Mouse (Mus musculus): ENCODE measurements around the gene Rsph10b. TPM values are rescaled to one million over a fixed set of nuclear protein-coding genes. Genes with fewer than 3 reads are reported as not detected.
A peak's percentile ranks its signal among the peaks of the same experiment; 100 is the strongest.

Rsph10b gene
- polyA plus RNA-seq (2015; fragmentation: Nextera tagmentation; extraction: Ambion mirVana), result 3.3 and 5.7 TPM in 2 replicates

DNA sequence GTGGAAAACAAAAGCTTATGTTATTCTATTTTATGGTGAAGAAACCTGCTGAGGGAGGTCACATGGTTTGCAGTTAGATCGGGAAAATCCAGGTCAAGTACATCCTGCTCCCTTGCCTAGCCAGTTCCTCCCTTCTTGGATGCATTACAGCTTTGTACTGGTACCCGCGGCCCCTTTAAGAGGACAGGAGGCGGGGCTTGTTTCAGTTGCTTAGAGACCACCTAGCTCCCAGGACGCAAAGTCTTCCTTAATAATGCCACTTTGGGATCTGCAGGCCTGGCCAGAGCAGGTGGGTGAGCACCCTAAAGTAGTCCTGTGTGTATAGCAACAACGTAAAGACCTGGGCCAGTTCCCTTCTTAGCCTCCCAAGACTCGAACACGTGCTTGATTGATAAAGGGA is at the start of gene Rsph10b:
TSS of gene Rsph10b (plus strand) at position 205 of the 400 bp plus-strand sequence.
- Histone ChIP-seq H3K36me3 (peaks cover 41% of the 10 kb centered on the region), H3K27me3 (replicated peaks) (no peaks in the 10 kb centered on the region), H3K9ac (replicated peaks) (no peak within 1 kb of the TSS), H3K4me3 (replicated peaks) (peak within 1 kb of the TSS; percentile 11; the same call in 1 of the 2 replicates), H3K27ac (replicated peaks) (no peak within 1 kb of the TSS), H3K9me3 (replicated peaks) (no peaks in the 10 kb centered on the region), H3K4me2 (peak within 1 kb of the TSS; percentile 19), H3K4me1 (no peaks in the 10 kb centered on the region)
- WGBS, result 18% methylated on average over 8 of the region's 8 CpGs
- ATAC-seq (ENCODE audit: low FRiP score), result no peak

DNA sequence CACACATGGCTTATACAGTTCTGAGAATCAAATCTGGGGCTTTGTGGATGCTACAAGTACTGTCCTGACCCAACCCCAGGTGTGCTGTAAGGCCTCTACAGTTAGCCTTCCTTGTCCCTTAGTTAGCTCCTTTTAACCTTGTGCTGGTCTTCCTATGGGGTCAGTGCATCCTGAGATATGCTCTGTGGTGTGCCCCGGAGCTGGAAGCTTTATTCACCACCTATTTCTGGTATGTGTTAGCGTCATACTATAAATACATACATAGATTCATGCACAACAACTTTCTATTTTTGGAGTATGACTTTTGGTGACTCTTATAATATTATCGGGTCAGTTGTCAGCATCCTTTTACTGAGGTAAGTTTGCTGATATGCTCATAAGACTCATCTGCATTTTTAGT is 47.6 kb upstream of the Rsph10b start:
- Histone ChIP-seq H3K27me3 (replicated peaks) (no peaks in the 10 kb centered on the region), H3K4me2 (no peak overlapping the region), H3K9ac (replicated peaks) (no peak overlapping the region), H3K36me3 (peaks cover 91% of the 10 kb centered on the region), H3K4me1 (no peaks in the 10 kb centered on the region), H3K27ac (replicated peaks) (no peak overlapping the region), H3K4me3 (replicated peaks) (no peak overlapping the region), H3K9me3 (replicated peaks) (no peaks in the 10 kb centered on the region)
- no peak for ATAC-seq (ENCODE audit: low FRiP score)
- over 99% methylated on average over 3 of the region's 3 CpGs for WGBS

DNA sequence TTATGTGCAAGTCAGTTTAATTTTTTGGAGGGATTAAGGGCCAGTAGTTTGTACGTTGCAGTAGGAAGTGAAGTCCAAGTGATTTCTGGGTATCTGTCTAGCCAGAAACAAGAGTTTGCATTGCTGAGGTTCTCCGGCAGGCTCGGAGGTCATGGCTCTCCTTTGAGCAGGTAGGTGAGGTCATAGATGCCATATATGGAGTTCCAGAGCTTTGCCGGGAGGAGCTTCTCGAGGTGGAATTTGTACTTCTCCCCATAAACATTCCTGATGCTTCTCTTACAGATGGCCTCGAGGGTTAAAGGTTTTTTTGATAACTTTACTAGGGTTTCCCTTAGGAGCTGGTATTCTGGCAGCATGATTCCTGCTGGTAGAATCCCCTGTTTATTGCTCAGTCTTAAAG is 42.1 kb upstream of the Rsph10b start:
- Histone ChIP-seq H3K4me3 (replicated peaks) (no peak overlapping the region), H3K4me2 (no peak overlapping the region), H3K4me1 (no peaks in the 10 kb centered on the region), H3K36me3 (peaks cover 74% of the 10 kb centered on the region), H3K9me3 (replicated peaks) (no peaks in the 10 kb centered on the region), H3K27ac (replicated peaks) (no peak overlapping the region), H3K27me3 (replicated peaks) (no peaks in the 10 kb centered on the region), H3K9ac (replicated peaks) (no peak overlapping the region)
- 93% methylated on average over 6 of the region's 6 CpGs for WGBS
- no peak for ATAC-seq (ENCODE audit: low FRiP score)

DNA sequence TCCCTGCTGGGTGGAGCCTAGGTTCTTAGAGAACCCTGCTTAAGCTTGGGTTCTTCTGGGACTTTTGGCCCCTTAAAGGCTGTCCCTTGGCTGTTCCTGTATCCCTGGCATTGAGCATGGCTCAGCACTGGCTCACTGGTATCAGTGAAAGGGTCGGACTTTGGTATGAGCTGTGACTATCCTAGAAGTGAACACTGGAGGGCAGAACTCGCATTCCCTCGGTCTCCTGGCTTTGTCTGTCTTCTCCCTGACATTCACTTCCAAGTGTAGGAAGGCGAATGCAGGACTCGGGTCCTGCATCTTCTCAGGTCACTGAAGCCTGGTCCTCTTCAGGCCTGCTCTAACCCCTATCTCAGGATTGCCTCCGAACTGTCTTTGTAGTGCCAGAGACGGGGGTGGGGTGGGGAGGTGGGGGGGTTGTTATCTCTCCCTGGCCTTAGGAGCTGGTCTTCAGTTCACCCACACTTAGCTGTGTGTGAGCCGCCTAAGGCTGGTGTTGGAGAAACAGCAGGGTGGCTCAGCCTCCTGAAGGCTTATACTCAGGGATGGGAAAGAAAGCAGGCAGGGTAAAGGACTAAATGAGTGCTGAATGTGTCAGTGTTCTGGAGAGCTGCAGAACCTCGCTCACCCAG is 40.5 kb upstream of the Rsph10b start:
- no peaks in the 10 kb centered on the region for H3K4me1 ChIP-seq

DNA sequence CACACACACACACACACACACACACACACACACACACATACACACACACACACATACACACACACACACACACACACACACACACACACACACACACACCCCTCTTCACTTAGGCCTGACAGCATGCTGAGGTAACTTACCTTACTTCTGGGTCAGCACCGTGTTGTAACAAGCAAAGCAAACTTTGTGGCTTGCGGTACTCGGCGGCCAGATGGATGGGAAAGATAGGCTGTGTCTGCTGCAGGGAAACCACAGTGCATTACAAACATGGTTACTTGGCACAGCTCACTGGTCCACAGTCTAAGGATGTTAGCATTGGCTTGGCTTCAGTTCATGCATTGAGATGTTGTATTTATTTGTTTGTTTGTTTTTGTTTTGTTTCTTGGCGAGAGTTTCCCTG is 39.4 kb upstream of the Rsph10b start:
- no peak for ATAC-seq (ENCODE audit: low FRiP score)
- Histone ChIP-seq H3K4me1 (no peaks in the 10 kb centered on the region), H3K9me3 (replicated peaks) (no peaks in the 10 kb centered on the region), H3K4me2 (no peak overlapping the region), H3K4me3 (replicated peaks) (no peak overlapping the region), H3K9ac (replicated peaks) (no peak overlapping the region), H3K27me3 (replicated peaks) (no peaks in the 10 kb centered on the region), H3K27ac (replicated peaks) (no peak overlapping the region), H3K36me3 (peaks cover 69% of the 10 kb centered on the region)
- WGBS, result 65% methylated on average over 5 of the region's 5 CpGs

More for the DNA sequence above, 40.5 kb upstream of the Rsph10b start:
- WGBS, result 83% methylated on average over 9 of the region's 9 CpGs
- no peak overlapping the region for H3K27ac ChIP-seq (replicated peaks)
- no peaks in the 10 kb centered on the region for H3K27me3 ChIP-seq (replicated peaks)
- H3K4me2 ChIP-seq, result no peak overlapping the region
- H3K9me3 ChIP-seq (replicated peaks), result no peaks in the 10 kb centered on the region
- H3K36me3 ChIP-seq, result peaks cover 65% of the 10 kb centered on the region
- H3K9ac ChIP-seq (replicated peaks), result no peak overlapping the region
- no peak overlapping the region for H3K4me3 ChIP-seq (replicated peaks)
- ATAC-seq (ENCODE audit: low FRiP score), result no peak

DNA sequence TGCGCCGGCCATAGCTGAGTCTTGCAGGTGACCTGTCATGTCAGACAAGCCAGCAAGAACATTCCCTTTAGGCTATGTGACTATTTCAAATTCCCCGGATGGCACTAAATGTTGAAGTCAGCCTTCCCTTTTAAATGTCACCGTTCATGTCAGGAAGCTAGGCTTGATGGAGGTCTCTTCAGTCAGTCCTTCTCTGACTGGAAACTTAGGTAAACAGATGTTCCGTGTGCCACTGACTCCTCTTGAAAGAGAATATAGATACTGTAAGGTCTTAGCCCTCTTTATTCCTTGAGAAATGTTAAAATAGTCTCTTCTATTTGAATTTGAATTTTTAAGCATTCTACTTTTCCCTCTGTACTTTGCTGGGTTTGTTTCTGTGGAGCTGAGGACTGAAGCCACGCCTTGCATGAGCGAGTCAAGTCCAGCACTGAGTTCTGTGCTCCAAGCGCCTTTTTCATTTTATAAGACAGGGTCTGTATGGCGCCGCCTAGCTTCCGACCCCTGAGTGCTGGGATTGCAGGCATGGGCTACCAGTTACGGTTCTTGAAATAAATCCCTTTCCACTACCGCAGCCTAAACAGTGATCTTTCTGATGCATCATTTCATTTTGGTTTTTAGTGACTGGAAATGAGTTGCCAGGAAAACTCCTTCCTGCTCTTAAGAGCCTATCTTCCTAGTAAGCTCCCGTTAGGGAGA is 35.1 kb upstream of the Rsph10b start, which contains the start of gene Ankrd61:
TSS of gene Ankrd61 (minus strand) at position 51 of the 696 bp plus-strand sequence.
- no peak within 1 kb of the TSS for H3K4me2 ChIP-seq
- no peak for ATAC-seq (ENCODE audit: low FRiP score)
- H3K27ac ChIP-seq (replicated peaks), result no peak within 1 kb of the TSS
- no peaks in the 10 kb centered on the region for H3K4me1 ChIP-seq
- peaks cover 72% of the 10 kb centered on the region for H3K36me3 ChIP-seq
- no peak within 1 kb of the TSS for H3K4me3 ChIP-seq (replicated peaks)
- no peaks in the 10 kb centered on the region for H3K27me3 ChIP-seq (replicated peaks)
- WGBS, result 86% methylated on average over 14 of the region's 14 CpGs
- no peak within 1 kb of the TSS for H3K9ac ChIP-seq (replicated peaks)
- no peaks in the 10 kb centered on the region for H3K9me3 ChIP-seq (replicated peaks)

DNA sequence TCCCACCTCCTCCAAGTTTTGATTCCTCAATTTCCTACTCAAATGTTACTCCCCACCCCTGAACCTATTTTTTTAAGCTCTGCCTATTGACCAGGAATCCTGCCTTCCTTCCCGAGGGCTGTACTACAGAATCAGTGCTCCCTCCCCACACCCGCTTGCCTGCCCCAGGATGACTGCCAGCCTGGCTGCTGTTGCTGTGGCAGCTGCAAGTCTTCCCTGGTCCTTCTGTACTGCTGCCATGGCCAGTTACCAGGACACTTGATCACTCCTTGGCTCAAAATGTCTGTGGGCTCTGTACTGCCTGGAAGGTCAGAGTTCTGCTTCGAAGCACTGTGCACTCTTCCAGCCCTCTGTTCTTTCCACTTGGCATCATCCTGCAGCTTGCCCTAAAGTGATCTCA is 30.7 kb upstream of the Rsph10b start:
- no peaks in the 10 kb centered on the region for H3K27me3 ChIP-seq (replicated peaks)
- no peak overlapping the region for H3K9ac ChIP-seq (replicated peaks)
- no peak overlapping the region for H3K27ac ChIP-seq (replicated peaks)
- H3K4me1 ChIP-seq, result no peaks in the 10 kb centered on the region
- no peaks in the 10 kb centered on the region for H3K9me3 ChIP-seq (replicated peaks)
- 75% methylated on average over 3 of the region's 3 CpGs for WGBS
- ATAC-seq (ENCODE audit: low FRiP score), result no peak
- H3K36me3 ChIP-seq, result peaks cover 85% of the 10 kb centered on the region
- H3K4me2 ChIP-seq, result no peak overlapping the region
- no peak overlapping the region for H3K4me3 ChIP-seq (replicated peaks)

DNA sequence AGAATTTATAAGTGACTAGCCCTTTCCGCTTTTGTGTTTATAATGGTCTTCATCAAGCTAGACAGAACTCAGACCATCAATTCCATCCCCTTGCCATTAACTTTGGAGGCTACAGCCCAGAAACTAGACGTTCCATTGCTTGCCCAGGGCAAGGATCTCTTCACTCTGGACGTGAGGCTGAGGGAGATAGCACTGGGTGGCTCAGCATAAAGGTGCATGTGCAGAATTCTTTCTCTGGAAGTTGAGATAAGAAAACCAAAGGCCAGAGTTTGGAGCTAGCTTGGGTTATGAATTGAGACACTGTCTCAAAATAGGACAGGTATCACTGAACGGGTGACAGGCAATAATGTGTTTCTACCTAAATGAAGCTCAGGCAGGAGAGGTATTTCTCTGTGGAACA is 29.0 kb upstream of the Rsph10b start:
- no peak for ATAC-seq (ENCODE audit: low FRiP score)
- Histone ChIP-seq H3K27me3 (replicated peaks) (no peaks in the 10 kb centered on the region), H3K4me1 (peaks cover 16% of the 10 kb centered on the region), H3K4me2 (no peak overlapping the region), H3K4me3 (replicated peaks) (no peak overlapping the region), H3K9ac (replicated peaks) (no peak overlapping the region), H3K9me3 (replicated peaks) (no peaks in the 10 kb centered on the region), H3K27ac (replicated peaks) (no peak overlapping the region), H3K36me3 (peaks cover 68% of the 10 kb centered on the region)
- WGBS, result 93% methylated on average over 4 of the region's 4 CpGs

DNA sequence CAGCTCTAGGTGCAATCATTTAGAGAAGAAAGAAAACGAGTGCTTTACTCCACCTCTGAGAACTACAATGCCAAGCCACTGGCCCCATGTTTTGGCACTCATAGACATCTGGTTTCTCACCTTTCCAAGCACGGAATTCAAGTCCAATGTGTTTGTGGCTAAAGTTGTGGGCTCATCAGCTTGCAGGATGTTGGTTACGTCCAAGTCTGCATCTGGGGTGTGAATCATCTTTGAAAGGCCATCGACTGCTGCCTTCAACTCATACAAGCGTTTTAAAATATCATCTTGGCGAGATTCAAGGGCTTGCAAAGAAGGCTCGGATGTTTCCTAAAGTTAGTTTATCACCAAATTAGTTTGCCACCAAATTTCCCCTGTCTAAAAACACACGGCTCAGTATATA is 26.4 kb upstream of the Rsph10b start:
- Histone ChIP-seq H3K27me3 (replicated peaks) (no peaks in the 10 kb centered on the region), H3K4me3 (replicated peaks) (no peak overlapping the region), H3K27ac (replicated peaks) (no peak overlapping the region), H3K9ac (replicated peaks) (no peak overlapping the region), H3K9me3 (replicated peaks) (no peaks in the 10 kb centered on the region), H3K4me1 (peaks cover 30% of the 10 kb centered on the region), H3K36me3 (peaks cover 44% of the 10 kb centered on the region), H3K4me2 (no peak overlapping the region)
- no peak for ATAC-seq (ENCODE audit: low FRiP score)
- 93% methylated on average over 8 of the region's 8 CpGs for WGBS

DNA sequence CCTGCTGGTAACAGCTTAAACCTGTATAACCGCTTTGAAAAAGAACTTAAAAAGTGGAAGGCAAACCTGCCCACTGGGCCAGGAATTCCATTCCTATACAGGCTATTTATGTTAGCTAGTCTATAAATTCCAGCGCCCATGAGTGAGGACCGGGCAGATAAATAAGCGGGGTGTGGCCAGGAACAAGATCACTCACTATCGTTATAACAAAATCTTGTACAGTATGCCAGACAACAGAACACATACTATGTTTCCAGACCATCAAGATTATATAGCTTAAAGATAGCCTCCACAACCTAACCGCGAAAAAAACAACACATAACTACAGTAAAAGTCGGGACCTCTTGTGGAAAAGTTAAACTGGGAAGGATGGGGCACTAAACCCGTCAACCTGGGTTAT is 23.9 kb upstream of the Rsph10b start:
- Histone ChIP-seq H3K27me3 (replicated peaks) (no peaks in the 10 kb centered on the region), H3K27ac (replicated peaks) (peak overlapping the region; percentile 90), H3K4me1 (peaks cover 30% of the 10 kb centered on the region), H3K9me3 (replicated peaks) (no peaks in the 10 kb centered on the region), H3K4me3 (replicated peaks) (peak overlapping the region; percentile 89), H3K4me2 (peak overlapping the region; percentile 78), H3K9ac (replicated peaks) (peak overlapping the region; percentile 61), H3K36me3 (peaks cover 25% of the 10 kb centered on the region)
- no peak for ATAC-seq (ENCODE audit: low FRiP score)
- 2% methylated on average over 9 of the region's 9 CpGs for WGBS

DNA sequence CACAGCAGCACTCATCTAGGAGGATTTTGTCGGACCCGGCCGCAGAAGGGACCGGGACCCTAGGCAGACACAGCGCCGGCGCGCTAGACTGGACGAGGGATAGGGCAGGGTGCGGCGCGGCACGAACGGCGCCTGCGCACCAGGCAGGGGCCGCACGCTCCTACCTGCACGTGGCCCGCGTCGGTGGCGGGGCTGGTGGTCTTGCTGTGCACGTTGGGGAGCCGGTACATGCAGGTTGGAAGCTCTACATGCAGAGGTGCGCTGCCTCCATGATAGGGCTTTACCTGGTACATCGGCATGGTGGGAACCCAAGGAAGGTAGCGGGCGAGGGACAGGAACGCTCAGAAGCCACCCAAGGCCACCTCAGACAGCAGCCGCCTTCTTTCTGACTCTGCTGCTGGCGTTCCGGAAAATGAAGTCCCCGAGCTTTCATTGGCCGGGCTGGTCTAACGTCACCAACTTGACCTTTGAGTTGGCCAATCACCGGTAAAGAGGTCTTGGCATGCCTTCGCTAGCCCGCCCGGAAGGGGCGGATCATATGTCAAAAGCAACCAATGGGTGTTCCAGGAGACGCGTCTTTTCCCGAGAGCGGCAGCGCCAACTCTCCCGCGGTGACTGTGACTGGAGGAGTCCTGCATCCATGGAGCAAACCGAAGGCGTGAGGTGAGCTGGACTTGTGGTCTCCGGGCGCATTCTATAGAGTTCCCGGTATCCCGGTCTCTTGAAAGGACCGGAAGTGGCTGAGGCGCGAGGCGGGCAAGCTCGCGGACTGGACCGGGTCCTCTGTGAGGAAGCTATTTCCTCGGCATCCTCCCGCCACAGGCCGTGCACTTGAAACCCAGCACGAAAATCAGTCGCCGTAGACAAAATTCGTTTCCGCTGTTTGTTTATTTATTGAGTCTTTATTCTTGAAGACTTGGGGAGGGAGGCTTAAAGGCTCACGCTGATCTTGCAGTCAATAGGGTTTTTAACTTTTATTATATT is 23.1 kb upstream of the Rsph10b start, which contains the start of the genes Aimp2 and Pms2:
TSS of gene Aimp2 (minus strand) at position 431 of the 984 bp plus-strand sequence.
TSS of gene Pms2 (plus strand) at position 548 of the 984 bp plus-strand sequence.
- WGBS, result under 1% methylated on average over 70 of the region's 70 CpGs
- Histone ChIP-seq H3K4me2 (peak within 1 kb of the TSS; percentile 78), H3K27ac (replicated peaks) (peak within 1 kb of the TSS; percentile 90), H3K4me3 (replicated peaks) (peak within 1 kb of the TSS; percentile 89), H3K4me1 (peaks cover 30% of the 10 kb centered on the region), H3K9ac (replicated peaks) (peak within 1 kb of the TSS; percentile 61), H3K9me3 (replicated peaks) (no peaks in the 10 kb centered on the region), H3K36me3 (peaks cover 22% of the 10 kb centered on the region), H3K27me3 (replicated peaks) (no peaks in the 10 kb centered on the region)
- ATAC-seq (ENCODE audit: low FRiP score), result peak; percentile 100

Measured in neural tube, embryonic 15.5 days (tissue).